Mouse (Mus musculus): Measurements from ENCODE around the gene 9430097D07Rik.

DNA sequence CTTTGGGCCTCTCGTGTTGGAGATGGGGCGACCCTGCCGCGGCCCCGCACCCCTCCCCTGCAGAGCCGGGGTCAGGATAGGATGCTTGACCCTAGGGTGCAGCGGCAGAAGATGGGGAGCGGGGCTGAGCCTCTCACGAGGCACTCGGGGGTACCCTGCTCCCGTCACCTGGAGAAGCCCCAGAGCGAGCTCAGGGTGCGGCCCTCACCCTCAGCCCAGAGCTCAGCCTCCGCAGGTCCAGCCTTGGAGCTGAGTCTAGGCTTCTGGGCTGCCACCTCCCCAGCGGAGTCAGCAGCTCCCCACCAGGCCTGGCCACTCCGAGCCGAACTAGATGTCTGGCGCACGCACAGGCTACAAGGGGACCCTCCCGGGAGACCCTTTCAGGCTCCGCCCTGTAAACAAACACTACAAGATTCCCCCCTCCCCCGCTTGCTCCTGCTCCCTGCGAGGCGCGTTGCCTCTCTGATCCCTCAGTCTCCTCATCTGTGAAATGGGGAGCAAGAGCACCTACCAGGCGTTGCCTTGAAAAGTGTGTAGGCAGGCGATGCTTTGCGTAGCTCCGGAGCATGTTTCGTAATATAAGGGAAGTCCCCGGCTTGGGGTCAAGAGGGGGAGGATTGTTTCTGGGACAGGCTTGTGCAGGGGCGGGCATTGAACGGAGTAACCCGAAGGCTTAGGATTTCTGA is 31.9 kb upstream of the 9430097D07Rik start:
- TF ChIP-seq ZC3H11A (IDR thresholded peaks at IDR 0.05; ENCODE audit: borderline replicate concordance, low read depth, low read length): no peak
- no peak for TF ChIP-seq ZNF384 (IDR thresholded peaks at IDR 0.05; ENCODE audit: low read depth, low read length)
